Mouse (Mus musculus) MEL (cell line): ENCODE data around the gene Tead3. TPM values are rescaled to one million over a fixed set of nuclear protein-coding genes. Genes with fewer than 3 reads are reported as not detected.

Experiments used
- DNase-seq: peaks from one replicate; pipeline ENCODE4 v3.0.0; 2011; ENCODE audit warnings: low read depth, low spot score
- H3K27ac ChIP-seq: 2 replicates; pipeline ENCODE4 v1.5.1; 2012; ENCODE audit warnings: low read depth, mild to moderate bottlenecking, control low read depth, low read length, moderate library complexity; ENCODE audit not compliant: control insufficient read depth
- H3K27me3 ChIP-seq, 2 experiments: fragments of 150-350 bp in 1 of 2; sonication (generic) in 1 of 2; 2 replicates each; pipeline ENCODE4 v1.6.1; 2012; ENCODE audit warnings: low read length in 2 of 2, mild to moderate bottlenecking in 2 of 2, improper control_type of control experiment in 1 of 2, moderate library complexity in 1 of 2; ENCODE audit not compliant: insufficient read depth in 2 of 2, control insufficient read depth in 1 of 2
- H3K36me3 ChIP-seq, 2 experiments: 2 replicates each; pipeline ENCODE4 v1.6.1; 2012 to 2014; ENCODE audit warnings: low read length in 2 of 2, improper control_type of control experiment in 1 of 2, inconsistent platforms in 1 of 2, mild to moderate bottlenecking in 1 of 2; ENCODE audit not compliant: insufficient read depth in 2 of 2, control insufficient read depth in 1 of 2
- H3K4me1 ChIP-seq, 2 experiments: fragments of 150-350 bp in 1 of 2; sonication (generic) in 1 of 2; 2 replicates each; pipeline ENCODE4 v1.6.1; 2012; ENCODE audit warnings: low read length in 2 of 2, improper control_type of control experiment in 1 of 2, mild to moderate bottlenecking in 1 of 2; ENCODE audit not compliant: insufficient read depth in 2 of 2, control insufficient read depth in 1 of 2
- H3K4me3 ChIP-seq, 2 experiments: fragments of 150-350 bp in 1 of 2; sonication (generic) in 1 of 2; 2 replicates each; pipeline ENCODE4 v1.5.1; 2012; ENCODE audit warnings: low read depth in 2 of 2, low read length in 2 of 2, mild to moderate bottlenecking in 2 of 2, moderate library complexity in 2 of 2, control low read depth in 1 of 2, improper control_type of control experiment in 1 of 2; ENCODE audit not compliant: control insufficient read depth in 1 of 2, insufficient read depth in 1 of 2
- H3K79me2 ChIP-seq: 2 replicates; pipeline ENCODE4 v1.6.1; 2012; ENCODE audit warnings: mild to moderate bottlenecking, low read length, moderate library complexity; ENCODE audit not compliant: control insufficient read depth, poor library complexity, insufficient read depth
- H3K9ac ChIP-seq: 2 replicates; pipeline ENCODE4 v1.6.1; 2012; ENCODE audit warnings: low read depth, mild to moderate bottlenecking, control low read depth, low read length, moderate library complexity; ENCODE audit not compliant: control insufficient read depth, poor library complexity, severe bottlenecking
- H3K9me3 ChIP-seq: fragments of 150-350 bp; sonication (generic); replicated peaks from 2 replicates; pipeline ENCODE4 v1.6.1; 2012; ENCODE audit warnings: mild to moderate bottlenecking, low read length, improper control_type of control experiment, moderate library complexity; ENCODE audit not compliant: insufficient read depth
- BHLHE40 ChIP-seq: IDR thresholded peaks from 2 replicates; pipeline ENCODE4 v1.6.1; 2012; ENCODE audit warnings: low read depth, mild to moderate bottlenecking, inconsistent platforms, low read length, improper control_type of control experiment, borderline replicate concordance
- CHD1 ChIP-seq: IDR thresholded peaks from 2 replicates; pipeline ENCODE4 v1.6.1; 2012; ENCODE audit warnings: low read depth, mild to moderate bottlenecking, inconsistent platforms, low read length, improper control_type of control experiment
- CHD2 ChIP-seq: IDR thresholded peaks from 2 replicates; pipeline ENCODE4 v1.6.1; 2011; ENCODE audit warnings: low read length, improper control_type of control experiment
- E2F4 ChIP-seq: IDR thresholded peaks from 2 replicates; pipeline ENCODE4 v1.6.1; 2011; ENCODE audit warnings: low read depth, low read length, improper control_type of control experiment, borderline replicate concordance
- ELF1 ChIP-seq: IDR thresholded peaks from 2 replicates; pipeline ENCODE4 v1.6.1; 2014; ENCODE audit warnings: low read depth, mild to moderate bottlenecking, inconsistent platforms, low read length, improper control_type of control experiment, moderate library complexity
- EP300 ChIP-seq, 2 experiments: IDR thresholded peaks; 2 replicates each; pipeline ENCODE4 v1.6.1; 2011; ENCODE audit warnings: improper control_type of control experiment in 2 of 2, low read length in 2 of 2, low read depth in 1 of 2, mild to moderate bottlenecking in 1 of 2
- ETS1 ChIP-seq: IDR thresholded peaks from 2 replicates; pipeline ENCODE4 v1.6.1; 2012; ENCODE audit warnings: low read depth, mild to moderate bottlenecking, inconsistent platforms, low read length, improper control_type of control experiment, moderate library complexity
- GABPA ChIP-seq: IDR thresholded peaks from 2 replicates; pipeline ENCODE4 v1.6.1; 2012; ENCODE audit warnings: low read depth, mild to moderate bottlenecking, inconsistent platforms, low read length, improper control_type of control experiment, moderate library complexity
- GATA1 ChIP-seq: IDR thresholded peaks from 2 replicates; pipeline ENCODE4 v1.6.1; 2011; ENCODE audit warnings: low read depth, low read length, improper control_type of control experiment
- HCFC1 ChIP-seq: IDR thresholded peaks from 2 replicates; pipeline ENCODE4 v1.6.1; 2012; ENCODE audit warnings: low read depth, mild to moderate bottlenecking, inconsistent platforms, low read length, improper control_type of control experiment, moderate library complexity
- KAT2A ChIP-seq: conservative IDR thresholded peaks from 2 replicates; pipeline ENCODE4 v1.6.1; 2012; ENCODE audit warnings: low read depth, low read length, improper control_type of control experiment, inconsistent platforms
- MAFK ChIP-seq: IDR thresholded peaks from 2 replicates; pipeline ENCODE4 v1.6.1; 2011; ENCODE audit warnings: low read depth, mild to moderate bottlenecking, low read length, improper control_type of control experiment, borderline replicate concordance
- MAX ChIP-seq: IDR thresholded peaks from 2 replicates; pipeline ENCODE4 v1.6.1; 2011; ENCODE audit warnings: low read length, improper control_type of control experiment
- MAZ ChIP-seq: IDR thresholded peaks from 2 replicates; pipeline ENCODE4 v1.6.1; 2012; ENCODE audit warnings: low read depth, mild to moderate bottlenecking, inconsistent platforms, low read length, improper control_type of control experiment
- MEF2A ChIP-seq: IDR thresholded peaks from 2 replicates; pipeline ENCODE4 v1.6.1; 2014; ENCODE audit warnings: low read depth, mild to moderate bottlenecking, inconsistent platforms, low read length, improper control_type of control experiment; ENCODE audit not compliant: poor library complexity, insufficient replicate concordance, severe bottlenecking; ENCODE audit errors: extremely low read depth
- MXI1 ChIP-seq: IDR thresholded peaks from 2 replicates; pipeline ENCODE4 v1.6.1; 2011; ENCODE audit warnings: mild to moderate bottlenecking, low read depth, low read length, improper control_type of control experiment
- MYC ChIP-seq: IDR thresholded peaks from 2 replicates; pipeline ENCODE4 v1.6.1; 2011; ENCODE audit warnings: low read depth, mild to moderate bottlenecking, low read length, improper control_type of control experiment, moderate library complexity
- NELFE ChIP-seq: IDR thresholded peaks from 2 replicates; pipeline ENCODE4 v1.6.1; 2011; ENCODE audit warnings: low read depth, low read length, improper control_type of control experiment
- POLR2A ChIP-seq, 2 experiments: IDR thresholded peaks; 2 replicates each; pipeline ENCODE4 v1.6.1; 2011 to 2012; ENCODE audit warnings: low read length in 2 of 2, mild to moderate bottlenecking in 2 of 2, control low read depth in 1 of 2, improper control_type of control experiment in 1 of 2, low read depth in 1 of 2, moderate library complexity in 1 of 2; ENCODE audit not compliant: control insufficient read depth in 1 of 2, insufficient read depth in 1 of 2, poor library complexity in 1 of 2
- POLR2AphosphoS2 ChIP-seq: IDR thresholded peaks from 2 replicates; pipeline ENCODE4 v1.6.1; 2011; ENCODE audit warnings: low read length, improper control_type of control experiment
- POLR2AphosphoS5 ChIP-seq: IDR thresholded peaks from 2 replicates; pipeline ENCODE4 v1.6.1; 2012; ENCODE audit warnings: low read depth, borderline replicate concordance, mild to moderate bottlenecking, inconsistent platforms, low read length, moderate library complexity, mixed read lengths
- RCOR1 ChIP-seq: IDR thresholded peaks from 2 replicates; pipeline ENCODE4 v1.6.1; 2012; ENCODE audit warnings: low read depth, mild to moderate bottlenecking, inconsistent platforms, low read length, improper control_type of control experiment
- SIN3A ChIP-seq: IDR thresholded peaks from 2 replicates; pipeline ENCODE4 v1.6.1; 2012; ENCODE audit warnings: low read length, improper control_type of control experiment, inconsistent platforms
- TBP ChIP-seq: IDR thresholded peaks from 2 replicates; pipeline ENCODE4 v1.8.0; 2011; ENCODE audit warnings: low read depth, low read length, improper control_type of control experiment
- TCF12 ChIP-seq: IDR thresholded peaks from 2 replicates; pipeline ENCODE4 v1.6.1; 2014; ENCODE audit warnings: low read depth, mild to moderate bottlenecking, inconsistent platforms, low read length, improper control_type of control experiment, moderate library complexity
- USF2 ChIP-seq, 2 experiments: IDR thresholded peaks; 2 replicates each; pipeline ENCODE4 v1.6.1; 2011 to 2012; ENCODE audit warnings: improper control_type of control experiment in 2 of 2, low read length in 2 of 2, borderline replicate concordance in 1 of 2, inconsistent platforms in 1 of 2, low read depth in 1 of 2, mild to moderate bottlenecking in 1 of 2; ENCODE audit not compliant: insufficient read depth in 1 of 2
- ZKSCAN1 ChIP-seq: IDR thresholded peaks from 2 replicates; pipeline ENCODE4 v1.6.1; 2012; ENCODE audit warnings: low read depth, mild to moderate bottlenecking, inconsistent platforms, low read length, improper control_type of control experiment, moderate library complexity
- ZMIZ1 ChIP-seq: IDR thresholded peaks from 2 replicates; pipeline ENCODE4 v1.6.1; 2012; ENCODE audit warnings: low read depth, mild to moderate bottlenecking, inconsistent platforms, low read length, improper control_type of control experiment, moderate library complexity
- ZNF384 ChIP-seq: IDR thresholded peaks from 2 replicates; pipeline ENCODE4 v1.6.1; 2012; ENCODE audit warnings: low read depth, mild to moderate bottlenecking, inconsistent platforms, low read length, improper control_type of control experiment
- polyA plus RNA-seq, 2 experiments: library from polyadenylated mRNA; stranded (reverse) in 1 of 2; unstranded in 1 of 2; fragments of >175 nt in 1 of 2; fragments of >200 nt in 1 of 2; gene quantifications; 2 replicates each; pipeline versions ENCODE4 v1.2.1 to v1.2.4; 2012; ENCODE audit warnings: low replicate concordance in 2 of 2, low read depth in 1 of 2; ENCODE audit not compliant: insufficient read length in 2 of 2, insufficient read depth in 1 of 2, missing spikeins in 1 of 2
- total RNA-seq: library from RNA; depleted of rRNA; stranded (reverse); fragments of 300-350 nt; gene quantifications from 2 replicates; pipeline ENCODE4 v1.2.3, GENCODE M21; 2012

Tead3 gene
- total and polyA plus RNA-seq, 3 experiments: 0.73 to 4.1 TPM; not detected in 1

DNA sequence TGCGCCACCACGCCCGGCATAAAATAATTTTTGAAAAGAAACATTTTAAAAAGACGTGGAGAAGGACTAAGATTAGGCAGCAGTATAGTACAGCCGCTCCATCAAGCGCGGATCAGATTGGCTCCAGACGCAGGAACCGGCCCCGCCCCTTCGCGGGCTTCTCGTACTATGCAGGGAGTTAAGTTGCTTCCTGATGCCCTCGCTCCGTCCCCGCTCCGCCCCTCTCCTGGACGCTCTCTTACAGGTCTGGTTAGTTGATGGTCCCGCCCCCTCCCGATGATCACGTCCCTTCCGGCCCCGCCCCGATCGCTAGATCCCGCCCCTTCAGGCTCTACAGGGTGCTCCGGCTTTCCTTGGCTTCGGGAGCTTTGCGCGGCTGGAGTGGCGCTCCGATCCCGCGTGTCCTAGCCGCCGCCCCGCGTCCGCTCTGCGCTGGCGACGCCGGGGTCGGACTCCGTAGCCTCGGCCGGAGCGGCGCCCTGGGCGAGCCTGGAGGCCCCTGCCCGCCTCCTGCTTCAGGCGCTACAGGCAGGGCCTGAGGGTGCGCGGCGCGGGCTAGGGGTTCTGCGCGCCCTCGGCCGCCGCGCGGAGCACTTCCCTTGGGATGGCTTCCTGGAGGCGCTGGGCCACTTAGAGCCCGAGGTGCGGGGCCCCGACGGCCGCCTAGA lies 37.3 kb downstream of the Tead3 start, which contains the start of gene Fance (continued):
- TF ChIP-seq MEF2A: no peak
- TF ChIP-seq MYC: no peak
- TF ChIP-seq RCOR1: no peak
- no peak for TF ChIP-seq MAX
- TF ChIP-seq, all 39 proteins: peak for 13

DNA sequence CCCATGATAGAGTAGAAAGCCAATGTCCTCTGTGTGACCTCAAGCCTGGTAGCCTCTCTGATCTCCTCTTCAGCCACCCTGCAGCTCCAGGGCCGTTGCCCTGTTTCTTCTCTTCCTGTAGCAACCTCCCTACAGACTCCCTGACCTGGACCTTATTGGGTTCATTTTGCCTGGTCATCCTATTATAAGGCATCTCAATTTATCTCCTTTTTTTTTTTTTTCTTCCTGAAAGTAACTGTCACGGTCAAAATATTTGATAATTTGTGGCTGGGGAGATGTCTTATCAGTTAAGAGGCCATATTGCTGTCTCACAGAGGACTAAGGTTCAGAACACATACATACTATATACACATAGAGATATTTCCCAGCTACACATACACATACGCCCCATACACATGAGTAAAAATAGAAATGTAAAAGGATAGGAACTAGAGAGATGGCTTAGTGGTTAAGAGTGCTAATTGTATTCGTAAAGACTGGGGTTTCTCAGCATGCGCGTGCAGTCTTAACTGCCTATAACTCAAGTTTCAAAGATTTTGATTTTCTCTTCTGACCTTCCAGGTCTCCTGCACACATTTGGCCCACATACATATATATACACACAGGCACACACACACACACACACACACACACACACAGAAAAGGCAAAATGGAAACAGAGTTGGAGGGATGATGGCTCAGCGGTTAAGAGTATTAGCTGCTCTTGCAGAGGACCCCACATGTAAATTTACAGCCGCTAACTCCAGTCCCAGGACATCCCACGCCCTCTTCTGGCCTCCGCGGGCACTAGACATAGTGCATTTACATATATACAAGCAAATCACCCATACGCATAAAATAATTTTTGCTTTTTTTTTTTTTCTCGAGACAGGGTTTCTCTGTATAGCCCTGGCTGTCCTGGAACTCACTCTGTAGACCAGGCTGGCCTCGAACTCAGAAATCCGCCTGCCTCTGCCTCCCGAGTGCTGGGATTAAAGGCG lies 38.1 kb downstream of the Tead3 start:
- Histone ChIP-seq H3K36me3 (peaks cover 0 to 18% of the 10 kb centered on the region in 2 experiments; a peak in 2 of 4 replicates), H3K27me3 (no peaks in the 10 kb centered on the region), H3K9me3 (no peaks in the 10 kb centered on the region), H3K27ac (peak overlapping the region; percentile 93), H3K9ac (peak overlapping the region; percentile 76), H3K4me1 (peaks cover 7 to 24% of the 10 kb centered on the region in 2 experiments), H3K79me2 (peaks cover 17% of the 10 kb centered on the region), H3K4me3 (peak overlapping the region; percentile 49 to 58)
- peak; percentile 90 for DNase-seq
- TF ChIP-seq BHLHE40 (no peak), HCFC1 (peak; percentile 50), MAX (no peak; the same call in 1 of the 2 replicates), RCOR1 (no peak), ETS1 (peak; percentile 71; the same call in 1 of the 2 replicates), USF2 (IDR thresholded peaks at IDR 0.05; ENCODE audit: borderline replicate concordance in 1 of 2, insufficient read depth in 1 of 2, low read depth in 1 of 2, low read length in 2 of 2) (no peak), TBP (no peak), POLR2AphosphoS2 (peak; percentile 40; the same call in 1 of the 2 replicates), POLR2AphosphoS5 (no peak), MAFK (peak; percentile 17; the same call in 1 of the 2 replicates), ZKSCAN1 (no peak), CHD2 (no peak), CHD1 (no peak; the same call in 1 of the 2 replicates), EP300 (IDR thresholded peaks at IDR 0.05; ENCODE audit: low read depth in 1 of 2, low read length in 2 of 2) (peak; percentile 82 to 84), MEF2A (no peak), GABPA (peak; percentile 51; the same call in 1 of the 2 replicates), GATA1 (peak; percentile 85), ZNF384 (peak; percentile 94), NELFE (peak; percentile 42; the same call in 1 of the 2 replicates), MYC (no peak; the same call in 1 of the 2 replicates), ELF1 (no peak), MAZ (no peak), SIN3A (no peak; the same call in 1 of the 2 replicates), POLR2A (IDR thresholded peaks at IDR 0.05; ENCODE audit: control insufficient read depth in 1 of 2, insufficient read depth in 1 of 2, low read depth in 1 of 2, low read length in 2 of 2, poor library complexity in 1 of 2) (peak; percentile 23 to 57; a peak in 2 of 4 replicates), E2F4 (no peak), TCF12 (peak; percentile 36; the same call in 1 of the 2 replicates), MXI1 (peak; percentile 49; the same call in 1 of the 2 replicates), ZMIZ1 (peak; percentile 36; the same call in 1 of the 2 replicates), KAT2A (no peak)
